Mouse (Mus musculus) B cell, adult 62 days (primary cell): Measurements from ENCODE around the gene Cyb561d1. TPM values are rescaled to one million over a fixed set of nuclear protein-coding genes. Genes with fewer than 3 reads are reported as not detected.

Experiments
- total RNA-seq: library from RNA; stranded (reverse); gene quantifications from 4 replicates; pipeline ENCODE4 v1.2.4, GENCODE M21; 2023

Cyb561d1 gene
- total RNA-seq = 27.9 to 29.8 TPM (median 28.9 TPM) in 4 replicates

GRCm38 (mm10) chr3:108200329-108201323 is at the start of gene Cyb561d1:
Gene Cyb561d1, minus strand, starts transcription at chr3:108201212.

GRCm38 (mm10) chr3:108226558-108227350 is 25.7 kb upstream of the Cyb561d1 start, which contains the start of gene Sypl2:
Gene Sypl2, minus strand, starts transcription at chr3:108226648.

GRCm38 (mm10) chr3:108210771-108211139 is 9.7 kb upstream of the Cyb561d1 start, which contains the start of gene Atxn7l2:
Gene Atxn7l2, minus strand, starts transcription at chr3:108210934.

GRCm38 (mm10) chr3:108186098-108187047 is 14.6 kb downstream of the Cyb561d1 start, which contains the start of gene Amigo1:
Gene Amigo1, plus strand, starts transcription at chr3:108186335.

GRCm38 (mm10) chr3:108154656-108155055 is 46.4 kb downstream of the Cyb561d1 start, which contains the start of gene Gpr61:
Gene Gpr61, minus strand, starts transcription at chr3:108154882.

Other genes starting within 250 kb of the Cyb561d1 start
- not detected in 4 replicates for gene Gstm3, start 231.9 kb downstream of the Cyb561d1 start, total RNA-seq
- gene Gstm2, start 214.8 kb downstream of the Cyb561d1 start, total RNA-seq = not detected in 4 replicates
- 10.8 to 17.9 TPM (median 14.0 TPM) in 4 replicates for gene Gstm1, start 183.2 kb downstream of the Cyb561d1 start, total RNA-seq
- gene Gstm4, start 156.3 kb downstream of the Cyb561d1 start, total RNA-seq = 3.1 to 6.2 TPM (median 3.8 TPM) in 4 replicates
- gene Ampd2, start 114.6 kb downstream of the Cyb561d1 start, total RNA-seq = 21.9 to 28.4 TPM (median 26.9 TPM) in 4 replicates
- 0.51 to 0.72 TPM in 2 of 4 replicates, not detected in the others for gene Gnat2, start 108.4 kb downstream of the Cyb561d1 start, total RNA-seq
- 65.9 to 72.0 TPM (median 67.8 TPM) in 4 replicates for gene Gnai3, start 55.1 kb downstream of the Cyb561d1 start, total RNA-seq
- gene Gpr61, start 46.3 kb downstream of the Cyb561d1 start, total RNA-seq = not detected in 4 replicates
- gene Amigo1, start 14.9 kb downstream of the Cyb561d1 start, total RNA-seq = 1.8 to 2.7 TPM (median 1.9 TPM) in 4 replicates
- 35.2 to 39.3 TPM (median 36.6 TPM) in 4 replicates for gene Atxn7l2, start 9.7 kb upstream of the Cyb561d1 start, total RNA-seq
- not detected in 4 replicates for gene Sypl2, start 25.4 kb upstream of the Cyb561d1 start, total RNA-seq
- 34.7 to 42.4 TPM (median 36.7 TPM) in 4 replicates for gene Psma5, start 55.7 kb upstream of the Cyb561d1 start, total RNA-seq
- 0.54 to 0.67 TPM (median 0.60 TPM) in 4 replicates for gene Sort1, start 82.9 kb upstream of the Cyb561d1 start, total RNA-seq
- not detected in 4 replicates for gene Mybphl, start 163.7 kb upstream of the Cyb561d1 start, total RNA-seq
- 0.35 to 2.1 TPM (median 0.72 TPM) in 4 replicates for gene Psrc1, start 182.6 kb upstream of the Cyb561d1 start, total RNA-seq
- 4.4 to 6.8 TPM (median 4.9 TPM) in 4 replicates for gene Celsr2, start 214.3 kb upstream of the Cyb561d1 start, total RNA-seq
- 116 to 136 TPM (median 133 TPM) in 4 replicates for gene Sars, start 244.0 kb upstream of the Cyb561d1 start, total RNA-seq